Mouse (Mus musculus) left cerebral cortex, postnatal 14 days (tissue): ENCODE measurements around the gene Nbeal1. TPM values are rescaled to one million over a fixed set of nuclear protein-coding genes. Genes with fewer than 3 reads are reported as not detected.
"Not testable (repeated sequence)": the region's sequence is repeated elsewhere in the genome, so short reads cannot be mapped to it uniquely, and the experiment has no call there.

ENCODE experiments used
- DNase-seq, 2 experiments: peaks; one replicate each; pipeline ENCODE4 v3.0.0; 2021 to 2022; ENCODE audit warnings: low spot score in 2 of 2, mixed read lengths in 1 of 2
- intact Hi-C: fragments of 180-260 bp; cut with DNase I; formaldehyde crosslinking; loops from one replicate; pipeline ENCODE4 v1.15.1; 2025
- long read RNA-seq, 2 experiments: library from polyadenylated mRNA; stranded (forward); transcript quantifications; one replicate each; pipeline ENCODE4 v2.0.0; 2021
- total RNA-seq, 2 experiments: library from RNA; stranded (reverse); gene quantifications; 2 replicates each; pipeline ENCODE4 v1.2.3; 2021

Nbeal1 gene
- total RNA-seq: 10 to 100 TPM; 17.2 to 18.1 TPM
- long read RNA-seq, experiment 1, partial matches to known transcripts: 0 of 1 reads
- long read RNA-seq, experiment 1, other reads (novel, unspliced or antisense): 1 of 1 reads
- long read RNA-seq, experiment 2, partial matches to known transcripts: 1 of 2 reads
- long read RNA-seq, experiment 2, other reads (novel, unspliced or antisense): 1 of 2 reads

- intact Hi-C loops: no loop called here
- peak; percentile 97 for DNase-seq
Observed at GRCm38 (mm10) chr1:60179932-60180783, at the start of gene Nbeal1. Nbeal1 (plus strand) TSS chr1:60180599.

GRCm38 (mm10) chr1:60137346-60137745 lies 43.1 kb upstream of the Nbeal1 start:
- DNase-seq: no peak
- intact Hi-C loops: no loop called here

GRCm38 (mm10) chr1:60152700-60153099 lies 27.7 kb upstream of the Nbeal1 start:
- intact Hi-C loops: no loop called here
- no peak for DNase-seq

DNA sequence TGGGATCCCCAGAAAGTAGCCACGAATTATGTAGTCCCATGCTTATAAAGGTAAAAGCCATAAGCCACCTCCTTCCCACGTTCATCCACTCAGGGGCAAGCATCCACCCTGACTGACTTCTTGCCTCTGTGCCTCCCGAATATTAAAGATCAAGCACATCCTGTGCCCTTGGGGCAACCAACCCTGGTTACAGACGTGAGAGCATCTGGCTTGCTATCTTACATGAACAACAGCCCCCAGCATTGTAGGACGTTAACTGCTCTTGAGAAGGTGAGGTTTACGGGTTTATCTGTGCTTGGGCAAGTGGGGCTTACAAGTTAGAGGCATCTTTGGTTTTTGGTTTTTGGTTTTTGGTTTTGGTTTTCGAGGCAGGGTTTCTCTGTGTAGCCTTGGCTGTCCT lies 23.7 kb upstream of the Nbeal1 start:
- intact Hi-C loops: no loop called here
- no peak for DNase-seq

GRCm38 (mm10) chr1:60158411-60158810 lies 22.0 kb upstream of the Nbeal1 start:
- intact Hi-C loops: no loop called here
- DNase-seq: peak in 1 of 2 experiments; percentile 15

DNA sequence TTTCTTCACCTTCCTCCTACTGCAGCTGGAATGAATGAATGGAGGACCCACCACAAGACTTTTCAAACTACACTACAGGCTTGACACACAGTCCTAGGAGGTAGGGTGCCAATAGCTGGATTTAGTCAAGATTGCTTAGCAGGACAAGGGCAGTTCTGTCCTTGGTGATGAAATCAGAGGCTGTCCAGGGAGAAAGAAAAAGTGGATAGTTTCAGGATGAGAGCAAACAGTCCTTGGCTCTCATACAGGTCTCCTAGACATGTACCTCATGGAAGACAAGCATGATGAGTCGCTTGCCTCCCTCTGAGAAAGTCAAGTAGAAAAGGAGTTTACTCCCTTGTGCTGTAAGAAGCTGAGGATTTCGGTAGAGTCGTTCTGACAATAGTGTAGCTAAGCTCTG lies 16.7 kb upstream of the Nbeal1 start:
- DNase-seq: no peak
- intact Hi-C loops: no loop called here

- DNase-seq: no peak
- intact Hi-C loops: no loop called here
Observed at GRCm38 (mm10) chr1:60169626-60170025, 10.8 kb upstream of the Nbeal1 start.

- intact Hi-C loops: no loop called here
- DNase-seq: no peak
Observed at GRCm38 (mm10) chr1:60170251-60170650, 10.1 kb upstream of the Nbeal1 start.

- intact Hi-C loops: no loop called here
- DNase-seq: no peak
Observed at GRCm38 (mm10) chr1:60173119-60173518, 7.3 kb upstream of the Nbeal1 start.

DNA sequence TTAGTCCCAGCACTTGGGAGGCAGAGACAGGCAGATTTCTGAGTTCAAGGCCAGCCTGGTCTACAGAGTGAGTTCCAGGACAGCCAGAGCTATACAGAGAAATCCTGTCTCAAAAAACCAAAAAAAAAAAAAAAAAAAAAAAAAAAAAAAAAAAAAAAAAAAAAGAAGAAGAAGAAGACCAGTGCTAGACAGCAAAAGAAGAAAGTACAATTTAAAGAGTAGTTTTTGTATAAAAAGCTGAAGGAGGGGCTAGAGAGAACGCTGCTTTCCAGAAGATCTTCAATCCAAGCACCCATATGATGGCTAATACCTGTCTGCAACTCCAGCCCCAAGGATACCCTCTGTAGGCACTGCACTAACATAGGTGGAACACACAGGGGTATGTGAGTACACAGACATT lies 2.6 kb upstream of the Nbeal1 start:
- intact Hi-C loops, DNase-seq: not testable (repeated sequence)

- DNase-seq: no peak
- intact Hi-C loops: no loop called here
Observed at GRCm38 (mm10) chr1:60179376-60179775, 1.0 kb upstream of the Nbeal1 start.

DNA sequence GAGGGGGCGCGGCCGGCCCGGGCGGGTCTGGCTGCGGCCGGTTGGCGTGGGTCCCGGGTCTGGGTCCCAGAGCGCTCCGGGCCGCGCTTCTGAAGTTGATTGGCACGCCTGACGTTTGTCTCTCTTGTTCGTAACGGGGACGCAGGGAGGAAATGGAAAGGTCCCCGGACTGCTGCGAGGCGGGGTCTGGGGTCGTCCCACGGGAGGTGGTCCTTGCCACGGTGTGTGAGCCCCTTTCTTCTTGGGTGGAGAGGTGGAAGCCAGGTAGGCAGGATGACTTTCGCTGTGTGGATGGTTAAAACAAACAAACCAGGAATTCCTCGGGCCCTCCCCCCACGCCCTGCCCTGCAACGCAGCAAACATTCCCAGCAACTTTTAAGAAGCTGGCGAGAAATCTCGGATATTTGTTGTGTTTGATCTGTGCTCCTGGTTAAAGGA lies 404 bp downstream of the Nbeal1 start:
- DNase-seq: peak in 1 of 2 experiments; percentile 14
- intact Hi-C loops: no loop called here

DNA sequence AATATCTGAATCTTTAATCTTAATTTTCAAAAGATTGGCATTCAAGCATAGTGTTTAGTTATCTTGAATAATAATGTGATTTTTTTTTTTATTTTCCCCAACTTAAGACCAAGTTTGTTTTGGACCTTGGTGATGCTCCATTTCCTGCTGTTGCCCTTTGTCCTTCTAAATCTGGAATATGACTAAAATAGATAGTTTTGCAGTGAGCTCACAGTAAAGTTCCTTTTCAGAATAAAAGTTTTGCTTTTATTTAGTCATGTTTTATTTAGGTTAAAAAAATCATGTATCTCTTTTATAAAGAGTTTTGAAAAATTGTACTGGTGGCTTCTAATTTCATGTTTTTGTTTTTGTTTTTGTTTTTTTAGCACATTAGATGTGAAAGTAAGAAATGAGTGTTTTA lies 8.1 kb downstream of the Nbeal1 start:
- intact Hi-C loops: no loop called here
- no peak for DNase-seq

GRCm38 (mm10) chr1:60196813-60197212 lies 16.4 kb downstream of the Nbeal1 start:
- intact Hi-C loops: no loop called here
- no peak for DNase-seq

GRCm38 (mm10) chr1:60199006-60199405 lies 18.6 kb downstream of the Nbeal1 start:
- no peak for DNase-seq
- intact Hi-C loops: no loop called here

DNA sequence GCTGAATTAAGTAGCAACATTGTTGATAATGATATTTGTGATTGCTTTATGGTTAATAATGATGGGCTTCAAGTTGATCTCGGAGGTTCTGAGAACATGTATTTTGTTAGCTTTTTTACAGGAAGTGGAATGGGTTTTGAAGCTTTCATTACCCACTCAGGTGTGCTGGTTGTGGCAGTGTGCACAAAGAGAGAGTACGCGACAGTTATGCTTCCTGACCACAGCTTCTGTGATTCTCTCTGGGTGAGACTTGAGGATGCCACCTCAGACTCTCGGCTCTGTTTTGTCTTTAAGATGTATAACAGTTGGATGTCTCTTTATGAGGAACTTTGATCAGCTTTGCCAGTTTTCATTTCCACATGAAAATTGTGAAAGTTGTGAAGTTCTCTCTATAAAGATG lies 55.9 kb downstream of the Nbeal1 start:
- intact Hi-C loops: no loop called here
- DNase-seq: no peak

GRCm38 (mm10) chr1:60240430-60240829 lies 60.0 kb downstream of the Nbeal1 start:
- DNase-seq: no peak
- intact Hi-C loops: no loop called here

DNA sequence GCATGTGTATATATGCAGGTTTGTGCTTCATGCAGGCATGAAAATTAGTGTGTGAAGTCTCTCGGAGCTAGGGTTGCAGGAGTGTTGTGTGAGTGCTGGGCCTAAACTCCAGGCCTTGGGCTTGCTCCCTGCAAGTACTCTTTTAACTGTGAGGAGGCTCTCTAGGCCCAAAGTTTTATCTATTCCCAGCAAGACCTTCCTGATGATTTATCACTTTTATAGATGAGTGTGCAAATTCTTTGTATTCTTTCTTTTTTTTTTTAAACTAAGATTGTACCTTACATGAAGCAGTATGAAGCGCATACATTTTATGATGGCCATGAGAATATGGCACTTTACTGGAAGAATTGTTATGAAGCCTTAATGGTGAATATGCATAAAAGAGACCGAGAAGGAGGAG lies 87.7 kb downstream of the Nbeal1 start:
- no peak for DNase-seq
- intact Hi-C loops: no loop called here

DNA sequence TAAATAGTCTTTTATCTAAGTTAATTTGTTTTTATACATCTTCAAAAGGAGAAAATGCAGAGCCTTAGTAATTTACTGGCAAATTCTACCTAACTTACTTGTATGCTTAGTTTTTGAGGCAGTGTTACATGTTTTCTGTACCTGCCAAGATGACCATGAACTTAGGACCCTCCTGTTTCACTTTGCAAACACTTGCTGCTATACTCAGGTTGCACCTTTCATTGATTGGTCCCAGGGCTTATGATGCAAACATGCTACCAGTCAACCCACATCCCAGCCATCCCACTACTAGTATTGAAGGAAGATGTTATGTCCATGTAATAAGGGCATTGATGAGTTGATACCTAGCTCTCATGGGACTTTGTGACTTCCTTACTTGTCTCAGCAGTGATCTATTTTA lies 88.9 kb downstream of the Nbeal1 start:
- intact Hi-C loops: no loop called here
- no peak for DNase-seq

DNA sequence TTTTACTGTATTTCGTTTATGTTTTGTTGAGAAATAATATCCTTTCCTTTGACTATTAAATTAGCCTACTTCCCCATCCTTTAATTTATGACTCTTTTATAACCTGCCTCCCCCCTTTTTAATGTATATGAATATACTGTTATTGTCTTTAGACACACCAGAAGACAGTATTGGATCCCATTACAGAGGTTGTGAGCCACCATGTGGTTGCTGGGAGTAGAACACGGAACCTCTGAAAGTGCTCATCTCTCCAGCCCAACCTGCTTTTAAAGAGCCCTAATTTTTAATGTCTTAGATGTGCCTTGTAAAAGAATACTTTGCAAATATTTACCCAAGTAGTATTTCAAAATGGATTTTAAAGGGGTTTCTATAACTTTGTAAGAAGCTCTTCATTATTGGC lies 92.1 kb downstream of the Nbeal1 start:
- peak in 1 of 2 experiments; percentile 2 for DNase-seq
- intact Hi-C loops: no loop called here

- intact Hi-C loops: no loop called here
- DNase-seq: no peak
Observed at GRCm38 (mm10) chr1:60293921-60294320, 113.5 kb downstream of the Nbeal1 start.
